Mouse (Mus musculus): Measurements from ENCODE around the gene Heatr1.
"Not testable (repeated sequence)": the region's sequence is repeated elsewhere in the genome, so short reads cannot be mapped to it uniquely, and the experiment has no call there.

The Heatr1 gene

GRCm38 (mm10) chr13:12454686-12455390, 60.0 kb downstream of the Heatr1 start:
- DNase-seq = no peak

GRCm38 (mm10) chr13:12456711-12457110, 61.9 kb downstream of the Heatr1 start:
- DNase-seq = no peak

DNA sequence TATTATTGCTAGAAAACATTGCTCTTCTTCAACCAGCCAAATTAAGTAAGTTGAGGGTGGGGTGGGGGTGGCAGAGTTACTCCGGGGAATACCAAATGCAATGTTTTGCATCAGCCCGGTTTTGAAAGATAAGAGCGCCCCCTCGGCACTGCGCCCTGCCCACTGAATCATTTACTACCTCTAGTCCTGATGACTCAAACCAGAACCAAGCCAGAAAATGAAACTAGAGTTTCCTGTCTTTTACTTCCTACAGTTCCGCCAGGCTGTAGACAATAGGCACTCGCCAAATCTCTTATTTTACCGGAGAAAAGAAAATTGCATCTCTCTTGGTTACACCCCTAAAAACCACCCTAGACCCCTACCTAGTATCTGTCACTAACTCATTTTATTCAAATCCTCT, 65.6 kb downstream of the Heatr1 start:
- DNase-seq = peak; percentile 49 to 70

DNA sequence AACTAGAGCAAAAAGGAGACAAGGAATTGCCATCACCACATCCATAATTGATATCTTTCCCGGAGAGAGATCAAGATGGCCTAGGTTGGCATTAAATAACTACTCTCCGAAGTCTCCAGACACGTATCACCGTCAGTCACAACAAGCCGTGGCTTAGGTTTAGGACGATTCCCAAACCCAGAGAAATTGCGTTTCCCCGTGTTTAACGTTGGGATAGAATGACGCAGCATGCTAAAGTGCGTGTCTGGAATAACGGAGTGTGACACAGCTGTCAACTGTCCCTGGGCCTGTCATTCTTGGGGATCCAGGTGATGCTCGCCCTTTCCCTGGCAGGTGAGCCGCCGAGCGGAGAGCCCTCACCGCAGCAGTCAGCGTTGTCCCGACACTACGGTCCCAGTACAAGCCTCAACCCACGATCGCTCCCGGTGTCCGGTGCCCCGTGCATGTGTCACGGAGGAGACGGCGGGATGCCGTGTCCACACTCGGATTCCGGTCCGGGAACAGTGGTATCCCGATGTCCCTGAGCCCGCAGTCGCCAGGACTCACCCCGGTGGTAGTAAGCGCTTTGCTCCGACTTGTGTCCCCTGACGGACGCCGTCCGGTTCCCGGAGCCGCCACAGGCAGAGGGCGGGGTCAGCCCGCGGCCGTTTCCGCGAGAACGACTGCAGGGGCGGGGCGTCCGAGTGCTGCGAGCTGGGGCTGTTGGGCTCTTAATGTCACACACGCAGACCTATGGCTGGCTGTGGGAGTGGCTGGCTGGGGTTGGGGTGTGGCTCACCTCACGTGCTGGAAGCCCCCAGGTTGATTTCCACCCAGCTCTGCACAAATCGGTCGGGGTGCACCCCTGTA, 66.3 kb downstream of the Heatr1 start:
- peak; percentile 90 to 92 for DNase-seq

DNA sequence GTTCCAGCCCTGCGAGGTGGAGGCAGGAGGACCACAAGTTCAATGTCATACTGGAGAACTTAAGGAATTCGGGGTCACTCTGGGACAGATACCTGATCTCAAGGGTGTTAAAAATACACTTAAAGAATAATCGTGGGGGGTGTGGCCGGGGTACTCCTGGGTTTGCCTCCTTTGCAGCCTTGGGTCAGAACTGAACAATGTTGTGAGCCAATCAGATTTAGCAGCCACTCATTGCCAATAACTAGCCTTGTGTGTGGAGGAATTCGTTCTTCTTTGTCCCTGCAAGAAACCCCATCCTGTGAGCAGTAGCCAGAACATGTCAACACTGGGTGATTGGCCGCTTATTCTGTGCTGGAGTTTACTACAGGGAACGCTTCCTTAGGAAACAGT, 66.9 kb downstream of the Heatr1 start:
- no peak for DNase-seq

DNA sequence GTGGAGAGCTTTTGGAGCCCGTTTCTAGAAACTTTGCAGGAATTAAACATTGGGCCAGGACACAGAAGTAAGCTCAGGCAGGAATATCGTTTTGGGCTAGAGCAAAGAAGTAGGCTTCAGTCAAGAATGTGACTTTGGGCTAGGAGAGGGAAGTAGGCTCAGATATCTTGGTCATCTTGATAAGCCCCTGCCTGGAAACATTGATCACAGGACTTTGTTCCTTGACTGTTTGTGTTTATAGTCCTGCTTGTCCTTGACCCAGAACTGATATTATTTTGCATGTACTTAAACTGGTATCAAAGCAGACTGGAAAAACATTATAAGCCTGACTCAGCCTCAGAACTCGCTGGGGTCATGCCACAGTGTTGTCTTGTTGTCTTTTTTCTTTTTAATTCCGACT, 67.8 kb downstream of the Heatr1 start:
- DNase-seq = no peak

- not testable (repeated sequence) for DNase-seq
These were observed 69.3 kb downstream of the Heatr1 start for GRCm38 (mm10) chr13:12464159-12464558.

GRCm38 (mm10) chr13:12464844-12465243, 70.0 kb downstream of the Heatr1 start, which contains the start of gene Lgals8:
TSS of gene Lgals8 (minus strand) at chr13:12464944.
- no peak for DNase-seq

DNA sequence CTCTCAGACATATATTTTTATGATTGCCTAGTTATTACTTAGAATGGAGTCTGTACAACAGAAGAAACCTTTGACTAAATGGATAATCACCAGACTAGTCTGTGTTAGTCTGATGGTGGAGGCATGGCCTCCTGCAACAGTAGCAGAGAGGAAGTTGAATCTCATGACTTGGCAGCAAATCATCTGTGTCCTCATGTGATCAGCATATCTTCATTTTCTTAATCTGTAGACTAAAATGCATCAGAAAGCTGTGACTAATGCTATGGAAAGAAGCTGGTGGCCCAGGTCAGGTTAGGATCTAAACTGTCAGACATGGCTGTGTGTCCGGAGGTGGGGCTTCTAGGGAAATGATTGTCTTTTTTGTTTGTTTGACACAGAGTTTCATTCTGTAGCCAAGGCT, 73.7 kb downstream of the Heatr1 start:
- no peak for DNase-seq

DNA sequence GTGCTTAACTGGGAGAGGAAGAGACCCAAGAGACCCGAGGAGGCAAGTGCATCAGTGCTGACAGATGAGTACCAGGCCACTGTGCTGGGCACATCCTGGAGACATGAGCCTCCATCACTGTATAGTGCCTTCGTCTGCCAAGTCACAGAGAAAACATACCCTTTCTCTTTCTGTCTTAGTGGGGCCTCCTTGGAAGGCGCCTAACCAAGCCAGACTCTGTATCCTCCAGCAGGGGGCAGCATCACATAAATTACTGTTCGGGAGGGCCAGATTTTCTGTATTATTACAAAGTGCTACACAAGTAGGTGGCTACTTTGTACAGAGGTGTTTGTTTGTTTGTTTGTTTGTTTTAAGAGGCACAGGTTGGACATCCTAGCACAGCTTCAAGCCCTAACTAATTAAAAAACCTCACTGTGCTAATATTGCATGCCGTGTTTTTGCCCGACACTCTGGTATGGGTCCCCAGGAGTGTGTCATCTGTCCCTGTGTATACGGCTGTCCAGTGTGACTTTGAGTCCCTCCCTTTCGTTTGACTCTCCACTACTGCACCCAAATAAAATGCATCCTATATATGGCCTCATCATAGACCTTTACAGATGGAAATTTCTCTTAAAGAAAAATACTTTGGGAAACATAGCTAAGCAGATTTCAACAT, 79.0 kb downstream of the Heatr1 start:
- DNase-seq = peak; percentile 39 to 51

DNA sequence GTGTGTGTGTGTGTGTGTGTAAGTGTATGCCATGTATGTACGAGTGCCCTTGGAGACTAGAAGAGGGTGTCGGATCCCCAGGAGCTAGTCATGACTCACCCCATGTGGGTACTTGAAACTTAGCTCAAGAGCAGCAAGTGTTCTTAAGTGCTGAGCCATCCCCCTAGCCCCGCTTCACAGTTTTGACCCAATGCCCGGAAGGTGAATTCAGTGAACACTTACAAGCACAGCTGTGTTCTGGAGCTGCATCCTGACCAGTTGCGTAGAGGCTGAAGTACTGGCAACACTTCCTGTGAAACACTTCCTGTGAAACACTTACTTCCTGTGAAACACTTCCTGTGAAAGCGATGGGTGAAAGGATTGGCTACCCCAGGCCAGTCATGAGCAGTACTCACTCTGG, 80.4 kb downstream of the Heatr1 start:
- peak in 1 of 2 experiments; percentile 24 for DNase-seq

GRCm38 (mm10) chr13:12476886-12477285, 82.1 kb downstream of the Heatr1 start:
- no peak for DNase-seq

DNA sequence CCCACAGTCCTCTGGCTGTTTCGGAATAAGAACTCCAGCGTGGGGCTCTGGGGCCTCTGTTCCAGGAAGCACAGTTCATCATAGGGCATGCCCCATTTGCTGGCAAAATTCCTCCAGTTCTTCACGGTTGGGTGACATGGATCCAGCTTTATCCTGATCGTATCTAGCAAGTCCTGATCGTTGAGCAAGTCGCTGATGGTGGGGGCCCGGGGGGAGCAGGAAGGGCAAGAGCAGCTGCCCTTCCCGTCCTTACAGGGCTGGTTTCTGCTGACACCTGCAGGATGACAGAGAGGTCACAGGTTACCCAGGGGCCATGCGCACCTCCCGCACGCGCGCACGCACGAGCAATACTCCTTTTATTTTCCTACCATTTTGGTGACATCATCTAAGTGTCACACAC, 83.5 kb downstream of the Heatr1 start:
- DNase-seq = no peak

- no peak for DNase-seq
These were observed 85.0 kb downstream of the Heatr1 start for GRCm38 (mm10) chr13:12479802-12480201.

- no peak for DNase-seq
These were observed 90.4 kb downstream of the Heatr1 start for GRCm38 (mm10) chr13:12485197-12485596.

DNA sequence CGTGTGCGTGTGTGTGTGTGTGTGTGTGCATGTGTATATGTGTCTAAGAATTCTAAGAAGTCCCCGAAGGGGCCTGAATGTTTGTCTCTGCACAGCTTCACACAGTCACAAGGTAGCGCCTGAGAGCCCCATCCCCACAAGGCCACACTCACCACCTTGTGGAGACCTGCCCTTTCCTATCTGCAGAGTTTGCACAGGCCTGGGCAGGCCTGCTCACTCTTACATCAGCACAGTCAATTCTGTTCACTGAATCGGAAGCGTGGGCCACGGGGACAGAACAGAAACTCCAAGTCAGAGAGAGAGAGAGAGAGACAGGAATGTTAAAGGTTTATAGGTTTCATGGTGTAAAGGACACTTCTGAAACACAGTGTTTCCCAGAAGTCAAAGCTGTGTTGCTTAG, 90.8 kb downstream of the Heatr1 start:
- DNase-seq = no peak

Data from thymus, adult 18-20 months (tissue).